Mouse (Mus musculus): ENCODE results near the gene Bag5.

- TF ChIP-seq CTCF (IDR thresholded peaks at IDR 0.05; ENCODE audit: insufficient read depth, low read depth, low read length) (no peak), POLR2A (IDR thresholded peaks at IDR 0.05; ENCODE audit: insufficient read depth, low read depth, low read length) (no peak)
These were observed 13.0 kb upstream of the Bag5 start for GRCm38 (mm10) chr12:111726122-111726463.
